Mouse (Mus musculus): Measurements from ENCODE around the gene Vmn2r44. TPM values are rescaled to one million over a fixed set of nuclear protein-coding genes. Genes with fewer than 3 reads are reported as not detected.

Vmn2r44 gene
- not detected in 2 replicates for polyA plus RNA-seq (2012; rRNA removed)

DNA sequence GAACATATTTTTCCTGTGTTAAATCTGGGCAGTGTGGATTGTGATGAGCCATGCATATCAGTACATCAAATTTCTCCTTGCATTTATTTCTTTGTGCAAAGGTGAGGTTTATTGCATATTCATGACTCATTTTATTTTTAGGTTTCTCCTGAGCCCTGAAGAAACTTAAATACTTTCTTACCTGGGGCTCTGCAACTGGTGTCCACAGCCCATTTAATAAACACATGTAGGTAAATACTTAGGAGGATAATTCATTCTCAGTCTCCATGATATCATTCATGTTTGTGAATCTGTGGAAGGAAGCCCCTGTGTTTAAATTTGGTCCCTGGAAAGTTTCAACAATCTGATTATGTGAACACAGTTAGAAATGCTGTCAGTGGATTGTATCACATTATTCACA lies at the start of gene Vmn2r44:
Vmn2r44 (minus strand) TSS at position 101 of the 400 bp plus-strand sequence.

Other genes starting within 250 kb of the Vmn2r44 start
- gene Vmn2r41, start 221.7 kb downstream of the Vmn2r44 start, polyA plus RNA-seq (2012; rRNA removed), result not detected in 2 replicates
- not detected in 2 replicates for gene Vmn2r42, start 183.0 kb downstream of the Vmn2r44 start, polyA plus RNA-seq (2012; rRNA removed)
- not detected in 2 replicates for gene Vmn2r43, start 122.7 kb downstream of the Vmn2r44 start, polyA plus RNA-seq (2012; rRNA removed)
- not detected in 2 replicates for gene Vmn2r45, start 105.7 kb upstream of the Vmn2r44 start, polyA plus RNA-seq (2012; rRNA removed)